Mouse (Mus musculus) ES-E14 (cell line): ENCODE data around the gene Slc41a2.

Source experiments
- MAFK ChIP-seq: IDR thresholded peaks from 2 replicates; pipeline ENCODE4 v1.6.1; 2014; ENCODE audit warnings: mild to moderate bottlenecking, low read depth, low read length, inconsistent platforms; ENCODE audit not compliant: insufficient read depth
- ZC3H11A ChIP-seq: IDR thresholded peaks from 2 replicates; pipeline ENCODE4 v1.6.1; 2012; ENCODE audit warnings: low read depth, mild to moderate bottlenecking, inconsistent platforms, low read length, borderline replicate concordance

- TF ChIP-seq MAFK (no peak), ZC3H11A (peak; percentile 33; the same call in 1 of the 2 replicates)
These were observed 118.0 kb downstream of the Slc41a2 start for GRCm38 (mm10) chr10:83219729-83220128.
